Mouse (Mus musculus) urinary bladder, adult 18-20 months (tissue): ENCODE results near the gene N4bp2l2.
"Not testable (repeated sequence)": the region's sequence is repeated elsewhere in the genome, so short reads cannot be mapped to it uniquely, and the experiment has no call there.

Experiments
- DNase-seq, 2 experiments: peaks; one replicate each; pipeline ENCODE4 v3.0.0; 2022; ENCODE audit warnings: low spot score in 2 of 2, mixed read lengths in 2 of 2

The N4bp2l2 gene

DNA sequence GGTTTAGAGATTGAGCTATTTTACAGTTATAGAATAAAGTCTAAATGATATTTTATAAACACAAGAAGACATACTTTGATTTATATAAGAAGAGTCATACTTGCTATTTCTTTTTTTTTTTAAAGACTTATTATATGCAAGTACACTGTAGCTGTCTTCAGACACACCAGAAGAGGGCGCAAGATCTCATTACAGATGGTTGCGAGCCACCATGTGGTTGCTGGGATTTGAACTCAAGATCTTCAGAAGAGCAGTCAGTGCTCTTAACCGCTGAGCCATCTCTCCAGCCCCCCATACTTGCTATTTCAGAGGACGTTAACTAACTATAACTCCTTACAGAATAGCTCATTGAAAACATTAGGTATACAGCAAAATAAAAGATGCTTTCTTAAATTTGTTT lies 22.6 kb downstream of the N4bp2l2 start:
- not testable (repeated sequence) for DNase-seq

DNA sequence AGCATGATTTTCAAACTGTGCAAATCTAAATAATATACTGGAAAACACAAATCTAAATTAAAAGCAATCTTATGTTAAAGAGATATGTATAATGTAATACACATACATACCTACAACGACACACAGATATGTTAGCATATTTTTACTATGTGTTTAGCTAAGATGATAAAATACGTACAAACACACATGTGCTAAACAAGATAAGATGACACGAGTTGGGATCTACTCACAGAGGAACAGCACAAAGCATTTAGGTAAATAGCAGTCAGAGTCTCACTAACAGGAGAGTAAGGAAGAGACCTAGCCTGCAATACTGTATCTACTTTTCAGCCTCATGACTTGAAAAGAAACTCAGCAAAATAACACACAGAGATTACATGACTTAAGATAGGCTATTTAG lies 24.5 kb downstream of the N4bp2l2 start:
- DNase-seq = no peak

DNA sequence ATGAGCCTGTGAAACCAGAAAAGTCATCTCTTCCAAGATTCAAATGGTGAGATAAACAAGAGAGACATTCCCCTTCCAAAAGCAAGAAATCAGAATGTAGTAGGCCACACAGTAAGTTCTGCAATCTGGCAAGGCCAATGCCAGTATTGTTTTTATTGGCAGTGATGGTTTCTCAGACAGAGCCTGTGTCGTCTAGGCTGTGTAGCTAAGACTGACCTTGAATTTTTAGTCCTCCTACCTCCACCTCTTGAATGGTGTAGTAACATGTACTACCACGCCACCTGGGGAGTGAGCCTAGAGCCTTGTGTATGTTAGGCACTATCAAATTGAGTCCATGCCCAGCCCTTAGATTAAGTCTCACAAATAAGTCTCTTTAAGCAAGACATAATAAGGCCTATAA lies 36.3 kb downstream of the N4bp2l2 start:
- no peak for DNase-seq

DNA sequence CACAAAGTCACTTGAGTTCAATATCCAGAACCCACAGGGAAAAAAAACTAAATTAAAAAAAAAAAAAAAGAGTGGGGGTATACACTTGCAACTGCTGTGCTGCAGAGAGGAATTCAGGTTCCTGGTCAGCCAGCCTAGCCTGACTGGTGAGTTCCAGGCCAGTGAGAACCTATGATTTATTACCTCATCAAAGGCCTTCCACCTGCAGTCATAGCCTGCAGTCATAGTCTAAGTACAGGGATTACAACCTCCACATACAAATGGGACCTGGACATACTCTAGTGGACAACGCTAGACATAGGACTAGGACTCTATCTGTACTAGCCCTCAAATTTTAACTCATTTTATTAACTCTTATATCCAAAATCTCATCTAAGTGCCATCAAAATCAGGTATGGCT lies 36.7 kb downstream of the N4bp2l2 start:
- no peak for DNase-seq

DNA sequence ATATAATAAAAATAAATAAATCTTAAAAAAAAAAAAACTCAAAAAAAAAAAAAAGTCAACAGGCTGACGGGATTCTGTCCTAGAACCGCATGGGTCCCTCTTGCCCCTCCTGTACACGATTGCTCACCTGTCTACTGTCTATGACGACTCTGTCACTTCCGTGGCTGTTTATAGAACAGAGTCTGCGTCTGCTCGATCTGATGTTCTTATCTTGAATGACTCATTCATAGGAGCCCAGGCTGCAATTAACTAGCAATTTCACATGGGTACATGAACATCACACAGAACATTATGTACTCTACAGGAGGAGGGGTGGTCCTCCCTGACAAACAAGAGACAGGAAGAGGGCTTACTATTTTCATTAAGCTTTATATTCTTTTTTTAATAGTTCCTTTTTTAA lies 40.5 kb downstream of the N4bp2l2 start:
- no peak for DNase-seq

DNA sequence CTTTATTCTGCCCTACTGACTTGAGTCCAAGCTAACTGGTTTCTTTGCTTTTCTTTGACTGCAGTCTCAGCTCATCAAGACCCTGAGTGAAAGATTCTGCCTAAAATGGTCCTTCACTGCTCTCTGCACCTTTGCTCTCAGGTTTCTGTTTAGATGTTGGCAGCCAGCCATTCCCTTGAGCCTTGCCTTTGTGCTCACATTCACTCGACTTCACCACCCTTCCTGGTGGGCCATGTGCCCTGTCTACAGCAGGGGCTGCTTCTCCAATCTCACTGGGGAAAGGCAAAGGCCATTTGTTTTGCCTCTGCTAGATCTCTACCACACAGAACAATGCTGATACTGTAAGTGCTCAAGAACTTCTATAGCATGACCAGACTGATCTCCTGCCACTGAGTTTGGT lies 43.2 kb downstream of the N4bp2l2 start:
- DNase-seq = no peak

DNA sequence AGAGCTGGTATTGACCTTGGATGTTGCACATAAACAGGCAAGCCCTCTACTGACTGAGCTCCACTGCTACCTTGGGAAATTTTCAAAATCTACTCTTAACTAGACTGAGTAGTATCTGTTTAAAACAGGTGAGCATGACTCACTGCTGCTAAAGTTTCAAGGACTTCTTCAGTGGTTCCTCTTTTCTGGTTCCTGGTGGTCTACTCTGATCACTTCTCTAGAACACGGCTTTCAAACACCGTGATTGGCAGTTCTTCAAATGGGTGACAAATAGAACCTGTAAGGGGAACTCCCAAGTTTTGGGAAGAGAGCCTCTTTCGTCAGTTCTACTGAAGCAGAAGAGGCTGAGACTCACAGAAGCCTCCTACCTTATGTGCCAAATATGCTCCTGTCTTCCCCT lies 44.4 kb downstream of the N4bp2l2 start:
- no peak for DNase-seq

DNA sequence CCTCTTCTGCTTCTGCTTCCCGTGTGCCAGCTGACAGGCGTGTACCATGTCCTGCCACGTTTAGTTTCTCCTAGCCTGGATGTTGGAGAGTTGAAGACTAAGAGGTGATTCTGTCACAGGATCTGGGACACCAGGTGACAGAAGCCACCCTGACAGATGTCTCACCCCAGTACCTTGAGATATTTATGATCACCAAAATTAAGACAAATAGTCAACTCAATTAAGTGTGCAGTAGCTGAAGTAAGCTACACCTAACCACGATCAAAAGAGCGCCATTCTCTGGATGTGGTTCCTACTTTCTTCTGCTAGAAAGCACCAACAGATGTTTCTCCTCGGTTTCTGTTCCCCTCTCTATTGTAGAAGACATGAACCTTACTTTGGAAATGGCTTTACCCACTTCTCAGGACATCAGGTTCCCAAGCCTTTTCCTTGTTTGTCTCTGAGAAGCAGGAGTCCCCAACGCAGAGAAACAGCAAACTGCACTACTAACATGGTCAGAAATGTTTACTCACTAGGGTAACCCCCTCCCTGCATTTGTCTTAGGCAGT lies 45.3 kb downstream of the N4bp2l2 start:
- no peak for DNase-seq

DNA sequence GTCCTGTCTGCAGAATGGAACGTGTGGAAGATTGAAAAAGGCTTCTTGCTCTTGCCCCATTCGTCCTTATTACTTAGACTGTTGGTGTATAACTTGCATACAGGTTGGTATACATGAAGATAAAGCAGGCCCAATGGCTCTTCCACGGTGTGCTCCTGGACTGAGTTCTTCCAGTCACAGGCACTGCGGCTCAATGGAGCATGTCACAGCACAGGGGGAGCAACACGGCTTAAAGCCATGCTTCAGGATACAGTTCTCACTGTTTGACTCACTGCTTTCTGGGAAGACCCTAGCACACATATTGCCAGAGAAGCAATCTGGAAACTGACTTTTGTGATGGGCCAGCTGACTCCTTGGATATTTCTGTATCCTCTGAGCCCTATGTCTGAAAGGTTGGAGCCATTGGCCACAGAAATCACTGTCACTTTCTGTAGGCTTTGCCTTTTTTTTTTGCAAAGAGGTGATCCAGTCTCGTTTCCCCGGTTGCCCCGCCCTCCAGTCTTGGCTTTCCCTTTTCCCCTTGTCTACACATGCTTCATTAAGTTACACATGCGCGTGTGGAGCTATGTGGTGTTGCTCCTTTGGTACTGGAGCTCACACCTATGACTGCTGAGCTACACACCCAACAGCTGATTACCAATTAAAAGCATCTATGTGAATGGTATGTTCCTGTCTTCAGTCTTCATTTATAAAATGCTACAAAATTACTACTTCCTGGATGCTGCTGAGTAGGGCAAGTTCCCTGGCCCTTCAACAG lies 47.2 kb downstream of the N4bp2l2 start:
- no peak for DNase-seq

DNA sequence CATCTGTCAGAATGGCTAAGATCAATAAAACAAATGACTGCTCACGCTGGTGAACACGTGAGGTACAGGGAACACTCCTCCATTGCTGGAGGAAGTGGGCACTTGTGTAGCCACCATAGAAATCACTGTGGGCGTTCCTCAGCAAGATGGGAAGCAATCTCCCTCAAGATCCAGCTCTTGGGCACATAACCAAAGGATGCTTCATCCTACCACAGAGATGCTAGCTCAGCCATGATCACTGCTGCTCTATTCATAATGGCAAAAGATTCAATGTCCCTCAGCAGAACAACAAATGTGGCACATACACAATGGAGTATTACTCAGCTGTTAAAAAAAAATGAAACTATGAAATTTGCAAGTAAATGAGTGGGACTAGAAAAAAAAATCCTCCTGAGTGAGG lies 49.3 kb downstream of the N4bp2l2 start:
- no peak for DNase-seq

DNA sequence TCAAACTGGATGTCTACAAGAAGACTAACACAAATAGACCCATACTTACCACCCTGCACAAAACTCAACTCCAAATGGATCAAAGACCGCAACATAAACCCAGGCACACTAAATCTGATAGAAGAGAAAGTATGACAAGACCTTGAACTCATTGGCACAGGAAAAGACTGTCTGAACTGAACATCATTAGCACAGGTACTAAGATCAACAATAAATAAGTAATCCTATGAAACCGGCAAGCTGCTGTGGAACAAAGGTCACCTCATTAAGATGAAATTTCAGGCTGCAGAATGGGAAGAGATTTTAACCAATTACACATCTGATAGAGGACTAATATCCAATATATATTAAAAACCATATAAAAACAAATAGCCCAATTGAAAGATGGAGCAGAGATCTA lies 49.8 kb downstream of the N4bp2l2 start:
- DNase-seq = no peak

DNA sequence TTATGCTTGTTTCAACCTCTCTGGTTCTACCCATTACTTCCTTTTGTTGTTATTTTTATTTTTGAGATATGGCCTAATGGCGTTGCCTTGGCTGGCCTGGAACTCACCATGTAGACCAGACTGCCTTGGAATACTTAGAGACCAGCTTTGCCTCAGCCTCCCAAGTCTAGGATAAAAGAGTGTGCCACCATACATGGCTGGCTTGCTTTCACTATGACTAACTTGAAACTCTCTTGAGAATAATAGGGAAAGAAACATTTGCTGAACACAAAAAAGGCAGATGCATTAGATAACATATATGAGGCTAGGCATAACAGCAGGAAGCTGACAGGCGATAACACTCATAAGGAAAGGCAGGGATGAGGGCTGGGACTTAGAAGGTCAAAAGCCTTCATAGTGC lies 51.9 kb downstream of the N4bp2l2 start:
- no peak for DNase-seq

DNA sequence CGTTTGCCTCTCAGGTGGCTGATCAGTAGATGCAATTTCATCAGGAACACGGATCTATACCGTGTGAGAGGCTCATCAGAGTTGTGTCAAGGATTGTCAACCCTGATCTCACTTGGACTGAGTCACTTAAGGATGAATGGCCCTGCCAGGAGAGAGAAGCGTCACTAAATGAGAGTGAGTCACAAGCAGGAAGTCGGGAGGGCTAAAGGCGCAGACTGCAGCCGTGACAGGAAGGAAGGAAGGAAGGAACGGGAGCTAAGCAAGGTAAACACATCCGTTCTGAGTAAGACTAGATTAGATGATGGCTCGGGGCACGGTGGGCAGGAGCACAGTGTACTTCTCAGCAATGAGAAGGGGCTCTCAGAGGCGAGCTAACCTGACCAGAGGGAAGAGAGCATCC lies 54.3 kb downstream of the N4bp2l2 start:
- DNase-seq = no peak

DNA sequence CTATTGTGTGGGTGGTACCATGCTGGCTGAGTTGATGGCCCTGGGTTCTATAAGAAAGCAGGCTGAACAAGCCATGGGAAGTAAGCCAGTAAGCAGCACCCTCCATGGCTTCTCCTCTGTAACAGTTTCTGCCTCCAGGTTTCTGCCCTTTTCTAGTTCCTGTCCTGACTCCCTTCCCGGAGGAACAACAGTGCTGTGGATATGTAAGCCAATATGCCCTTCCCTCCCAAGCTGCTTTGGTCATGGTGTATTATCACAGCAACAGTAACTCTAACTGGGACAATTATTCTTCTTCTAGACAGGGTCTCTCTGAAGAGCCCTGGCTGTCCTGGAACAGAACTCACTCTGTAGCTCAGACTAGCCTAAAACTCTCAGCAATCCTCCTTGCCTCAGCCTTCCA lies 54.8 kb downstream of the N4bp2l2 start:
- no peak for DNase-seq

DNA sequence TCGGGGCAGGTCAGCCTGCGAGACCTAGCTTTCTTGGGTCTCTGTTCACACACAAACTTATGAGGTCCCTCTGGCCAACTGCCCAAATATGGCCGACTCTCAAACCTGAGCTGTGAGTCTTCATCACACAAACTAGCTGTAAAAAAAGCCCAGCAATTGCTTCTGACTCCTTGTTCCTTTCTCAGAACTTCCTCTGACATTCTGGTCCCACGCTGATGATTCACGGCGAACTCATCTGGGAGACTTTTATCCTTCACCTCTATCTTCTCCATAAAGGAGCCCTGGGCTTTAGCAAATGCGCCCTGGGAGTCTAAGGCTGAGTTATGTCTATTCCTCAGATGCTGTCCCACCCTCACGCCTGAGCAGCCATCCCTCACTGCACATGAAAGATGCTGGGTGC lies 58.4 kb downstream of the N4bp2l2 start:
- no peak for DNase-seq

DNA sequence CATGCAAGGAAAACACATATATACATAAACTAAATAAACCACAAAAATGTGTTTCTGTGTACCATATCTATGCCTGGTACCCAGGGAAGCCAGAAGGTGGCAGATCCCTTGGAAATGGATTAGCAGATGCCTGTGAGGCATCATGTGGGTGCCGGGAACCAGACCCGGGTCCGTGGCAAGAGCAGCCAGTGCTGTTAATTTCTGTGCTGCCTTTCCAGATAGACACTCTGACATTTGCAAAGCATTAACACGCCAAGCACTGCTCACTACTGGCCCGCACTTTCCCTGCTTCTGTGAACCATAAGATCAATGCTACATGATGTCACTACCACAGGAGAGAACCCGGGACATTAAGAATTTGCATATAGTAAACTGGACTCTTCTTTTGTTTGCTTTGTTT lies 59.9 kb downstream of the N4bp2l2 start:
- DNase-seq = no peak

DNA sequence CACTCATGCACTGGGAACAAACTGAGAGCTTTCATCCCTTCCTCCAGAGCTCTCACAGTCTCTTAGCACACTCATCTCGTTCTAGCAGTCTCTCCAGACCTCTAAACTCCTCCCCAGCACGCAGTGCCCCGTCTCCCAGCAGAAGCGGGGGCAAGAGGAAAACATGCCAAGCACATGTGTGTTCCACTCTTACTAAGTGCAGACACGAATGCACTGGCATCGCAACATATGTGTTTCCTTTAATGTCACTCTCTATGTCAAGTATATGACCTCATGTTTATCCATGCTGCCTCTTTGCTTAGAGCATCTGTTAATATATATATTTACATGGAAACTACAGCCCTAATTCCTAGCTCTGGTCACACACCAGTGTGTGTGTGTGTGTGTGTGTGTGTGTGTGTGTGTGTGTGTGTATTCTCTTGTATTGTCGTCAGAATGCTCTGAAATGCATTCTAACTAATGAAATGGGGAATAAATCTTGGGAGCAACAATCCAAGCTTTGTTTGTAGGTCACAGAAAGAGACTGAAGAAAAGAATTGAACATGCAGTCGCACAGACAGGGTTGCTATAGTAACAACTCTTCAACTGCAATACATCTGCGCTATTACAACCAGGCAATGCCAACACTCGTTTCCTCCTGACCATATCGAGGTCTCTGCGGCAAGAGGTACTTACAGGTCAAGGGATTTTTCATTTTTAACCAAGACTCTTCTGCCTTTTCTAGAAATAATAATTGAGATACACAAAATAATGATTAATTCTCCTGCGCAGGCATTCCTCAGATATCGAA lies 64.3 kb downstream of the N4bp2l2 start:
- DNase-seq = no peak

DNA sequence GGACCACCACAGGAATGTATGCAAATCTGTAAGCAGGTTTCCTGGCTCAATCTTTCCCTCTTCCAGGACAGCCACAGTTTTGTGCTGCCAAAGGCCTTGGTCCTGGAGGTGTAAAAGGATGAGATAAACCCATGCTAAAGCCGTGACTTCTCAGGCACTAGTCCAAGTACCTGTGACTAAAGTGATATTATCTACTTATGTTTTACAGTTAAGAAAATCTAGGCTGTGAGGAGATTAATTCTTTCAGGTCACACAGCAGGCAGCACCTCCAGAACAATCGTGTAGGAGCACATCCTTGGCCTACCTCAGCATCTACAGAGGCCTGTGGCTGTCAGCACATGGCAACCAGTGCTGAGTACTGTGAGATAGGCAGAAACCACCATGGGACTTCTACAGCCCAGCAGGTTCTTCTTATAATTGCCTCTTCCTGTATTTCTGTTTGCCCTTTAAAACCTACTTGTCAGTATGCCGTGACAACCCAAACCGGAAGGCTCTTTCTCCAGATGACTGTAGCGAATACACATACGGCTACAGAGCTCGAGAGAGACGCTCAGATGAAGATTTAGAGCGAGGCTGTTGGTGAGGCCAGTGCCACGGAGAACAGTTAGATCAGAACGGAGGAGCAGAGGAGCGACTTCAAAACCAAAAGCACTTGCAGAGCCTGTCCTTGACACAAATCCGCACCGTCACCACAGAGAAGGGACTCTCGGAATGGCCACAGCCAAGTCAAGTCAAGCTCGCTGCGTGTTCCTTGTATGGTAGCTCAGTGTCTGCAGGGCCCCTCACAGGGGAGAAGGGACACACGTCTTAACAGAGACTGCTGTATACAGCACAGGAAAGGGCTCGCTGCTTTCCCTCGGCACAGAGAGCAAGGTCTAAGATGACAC lies 65.2 kb downstream of the N4bp2l2 start:
- no peak for DNase-seq

DNA sequence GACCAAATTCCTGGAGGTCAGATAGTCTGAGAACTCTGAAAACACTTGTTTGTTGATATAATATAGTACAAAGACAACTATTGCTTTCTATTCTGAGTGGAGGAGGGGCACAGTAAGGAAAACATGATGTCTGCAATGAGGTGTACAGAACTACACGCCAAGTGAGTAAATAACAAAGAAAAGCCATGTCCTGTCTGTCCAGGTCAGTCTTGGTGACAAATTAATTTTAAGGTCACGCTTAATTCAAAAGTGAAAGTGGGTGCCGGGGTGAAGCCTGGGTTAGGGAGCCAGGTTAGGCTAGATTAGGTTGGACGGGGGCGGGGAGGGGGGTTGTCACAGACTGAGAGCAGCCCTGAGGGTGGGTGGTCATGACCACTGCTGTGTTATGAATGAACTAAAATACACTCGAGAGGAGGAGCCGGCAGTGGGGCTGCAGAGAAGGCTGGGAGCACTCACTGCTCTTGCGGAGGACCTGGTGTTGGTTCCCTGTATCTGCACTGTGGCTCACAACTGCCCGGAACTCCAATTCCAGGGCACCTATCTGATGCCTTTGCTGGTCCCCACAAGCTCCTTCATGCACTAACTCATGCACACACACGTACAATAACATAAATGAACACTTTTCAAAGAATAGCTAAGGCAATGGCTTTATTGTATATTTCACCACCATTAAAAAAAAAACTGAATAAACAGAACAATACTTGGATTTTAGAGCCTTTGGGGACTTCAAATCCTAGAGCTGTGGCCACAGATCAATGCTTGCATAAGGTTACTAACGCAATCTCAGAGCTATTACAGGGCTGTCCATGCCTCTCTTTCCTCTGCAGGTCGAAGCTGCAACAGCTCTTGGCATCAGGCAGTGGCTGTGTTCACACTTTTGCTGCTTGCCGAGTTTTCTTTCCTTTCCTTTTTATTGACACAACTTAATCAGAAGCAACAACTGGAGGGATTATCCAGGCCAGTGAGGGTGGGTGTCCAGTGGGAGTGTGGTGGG lies 66.4 kb downstream of the N4bp2l2 start:
- DNase-seq = no peak

DNA sequence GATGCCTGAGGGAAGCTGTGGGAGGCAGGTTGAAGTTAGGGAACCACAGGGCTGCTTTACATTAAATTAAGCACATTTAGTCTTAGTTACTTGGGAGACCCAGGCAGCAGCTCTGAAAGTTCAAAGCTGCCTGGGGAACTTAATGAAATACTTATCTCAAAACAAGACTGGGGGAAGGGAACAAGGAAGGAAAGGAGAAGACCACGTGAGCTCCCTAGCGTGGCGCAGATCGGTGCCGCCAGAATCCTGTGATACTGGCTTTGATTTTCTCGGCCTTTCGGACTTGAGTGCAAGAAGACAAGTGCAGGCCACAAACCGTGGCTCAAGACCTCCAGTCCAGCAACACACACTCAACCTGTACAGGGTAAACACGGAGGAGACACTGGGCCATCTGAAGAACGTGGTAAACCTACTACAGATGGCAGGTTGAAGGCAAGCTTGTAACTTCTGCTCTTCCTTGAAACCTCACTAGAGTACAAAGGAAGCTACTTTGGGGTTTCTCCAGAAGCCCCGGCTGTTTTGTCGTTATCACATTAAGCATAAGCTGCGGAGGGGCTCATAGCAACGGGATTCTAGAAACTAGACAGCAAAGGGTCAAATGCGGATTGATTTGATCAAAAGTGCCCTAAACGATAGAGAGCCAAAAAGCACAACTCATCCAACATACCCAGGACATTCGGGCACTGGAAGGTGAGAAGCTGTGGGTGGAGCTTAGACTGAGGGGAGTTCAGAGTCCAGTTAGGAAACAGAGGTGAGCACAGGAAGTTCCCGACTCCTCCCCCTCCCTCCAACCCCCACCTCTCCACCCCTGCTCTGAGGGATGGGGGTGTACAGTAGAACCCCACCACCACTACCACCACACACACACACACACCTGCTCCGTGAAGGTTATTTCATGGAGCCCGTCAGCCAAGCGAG lies 67.5 kb downstream of the N4bp2l2 start:
- DNase-seq = no peak
